Mouse (Mus musculus): Measurements from ENCODE around the gene Orc4.

GRCm38 (mm10) chr2:48895186-48895585, 54.9 kb downstream of the Orc4 start:
- no peak for TF ChIP-seq CTCF (IDR thresholded peaks at IDR 0.05)
- TF ChIP-seq EP300 (IDR thresholded peaks at IDR 0.05): no peak

Measured in lung, postnatal 0 days (tissue).